Mouse (Mus musculus) neural tube, embryonic 11.5 days (tissue): ENCODE measurements at regions not wholly inside any gene's neighbourhood (a gene's known extent, or its start where the extent isn't known, plus 50 kb on each side); places are given as distances from the start of the nearest gene placed in this dataset.

ENCODE experiments used
- ATAC-seq: fragments of 200-750 bp; cut with Nextera tagmentation; 2 replicates; pipeline ENCODE4 v1.8.0; 2017; ENCODE audit warnings: moderate number of reproducible peaks, mild to moderate bottlenecking, moderate TSS enrichment, moderate library complexity; ENCODE audit not compliant: insufficient read depth, low FRiP score, low TSS enrichment
- DNase-seq: peaks from one replicate; pipeline ENCODE4 v3.0.0-alpha.2; 2015; ENCODE audit warnings: low spot score
- H3K27ac ChIP-seq: fragments of 300-500 bp; sonication (generic); 2 replicates; pipeline ENCODE4 v1.5.1; 2014; ENCODE audit warnings: low read depth, mild to moderate bottlenecking, low read length
- H3K27me3 ChIP-seq: fragments of 300-500 bp; sonication (generic); 2 replicates; pipeline ENCODE4 v1.6.1; 2014; ENCODE audit warnings: mild to moderate bottlenecking, low read length, mixed read lengths; ENCODE audit not compliant: control insufficient read depth, insufficient read depth
- H3K36me3 ChIP-seq: fragments of 300-500 bp; sonication (generic); 2 replicates; pipeline ENCODE4 v1.6.1; 2014; ENCODE audit warnings: mild to moderate bottlenecking, low read length, moderate library complexity, mixed read lengths; ENCODE audit not compliant: control insufficient read depth, insufficient read depth
- H3K4me1 ChIP-seq: fragments of 300-500 bp; sonication (generic); 2 replicates; pipeline ENCODE4 v1.6.1; 2014; ENCODE audit warnings: low read length, mixed read lengths; ENCODE audit not compliant: control insufficient read depth, insufficient read depth
- H3K4me2 ChIP-seq: fragments of 300-500 bp; sonication (generic); 2 replicates; pipeline ENCODE4 v1.6.1; 2014; ENCODE audit warnings: low read depth, mild to moderate bottlenecking, moderate library complexity
- H3K4me3 ChIP-seq: fragments of 300-500 bp; sonication (generic); 2 replicates; pipeline ENCODE4 v1.5.1; 2014; ENCODE audit warnings: low read depth, low read length
- H3K9ac ChIP-seq: fragments of 300-500 bp; sonication (generic); 2 replicates; pipeline ENCODE4 v1.6.1; 2014; ENCODE audit warnings: mild to moderate bottlenecking, low read length
- H3K9me3 ChIP-seq: fragments of 300-500 bp; sonication (generic); 2 replicates; pipeline ENCODE4 v1.6.1; 2016; ENCODE audit warnings: low read length; ENCODE audit not compliant: control insufficient read depth
- WGBS: fragments of 180-500 bp; shearing (Covaris S2); extraction: QIAGEN DNeasy Blood & Tissue Kit; methylation state at CpG from one replicate; pipeline ENCODE4 v1.1.7; 2014; 5-methylcytosine and 5-hydroxymethylcytosine counted together

- no peak overlapping the region for H3K4me3 ChIP-seq
- no peaks in the 10 kb centered on the region for H3K9me3 ChIP-seq
- no peak overlapping the region for H3K27ac ChIP-seq
- H3K4me1 ChIP-seq, result no peaks in the 10 kb centered on the region
- H3K9ac ChIP-seq, result no peak overlapping the region
- no peak for DNase-seq
- H3K27me3 ChIP-seq, result no peaks in the 10 kb centered on the region
- 94% methylated on average over 3 of the region's 3 CpGs for WGBS
- no peaks in the 10 kb centered on the region for H3K36me3 ChIP-seq
- H3K4me2 ChIP-seq, result no peak overlapping the region
- ATAC-seq, result no peak
Observed at GRCm38 (mm10) chr16:9462497-9462896, 532.9 kb downstream of the Grin2a start.

- DNase-seq, result no peak
- H3K27ac ChIP-seq, result no peak overlapping the region
- no peak overlapping the region for H3K4me3 ChIP-seq
- H3K36me3 ChIP-seq, result no peaks in the 10 kb centered on the region
- no peaks in the 10 kb centered on the region for H3K27me3 ChIP-seq
- ATAC-seq, result no peak
- H3K4me2 ChIP-seq, result no peak overlapping the region
- 72% methylated on average over 4 of the region's 4 CpGs for WGBS
- no peaks in the 10 kb centered on the region for H3K9me3 ChIP-seq
- no peaks in the 10 kb centered on the region for H3K4me1 ChIP-seq
- H3K9ac ChIP-seq, result no peak overlapping the region
Observed at GRCm38 (mm10) chr16:9469394-9469793, 526.0 kb downstream of the Grin2a start.

- DNase-seq (no peak), ATAC-seq (no peak)
- Histone ChIP-seq H3K4me1 (no peaks in the 10 kb centered on the region), H3K27me3 (no peaks in the 10 kb centered on the region), H3K27ac (no peak overlapping the region), H3K4me2 (no peak overlapping the region), H3K36me3 (no peaks in the 10 kb centered on the region), H3K9me3 (no peaks in the 10 kb centered on the region), H3K4me3 (no peak overlapping the region), H3K9ac (no peak overlapping the region)
- 65% methylated on average over 1 of the region's 1 CpGs for WGBS
Observed at GRCm38 (mm10) chr16:9485291-9485690, 510.1 kb downstream of the Grin2a start.

- Histone ChIP-seq H3K9me3 (no peaks in the 10 kb centered on the region), H3K36me3 (no peaks in the 10 kb centered on the region), H3K4me3 (no peak overlapping the region), H3K4me1 (no peaks in the 10 kb centered on the region), H3K27me3 (no peaks in the 10 kb centered on the region), H3K4me2 (no peak overlapping the region), H3K27ac (no peak overlapping the region), H3K9ac (no peak overlapping the region)
- 13% methylated on average over 2 of the region's 2 CpGs for WGBS
- DNase-seq (no peak), ATAC-seq (no peak)
Observed at GRCm38 (mm10) chr16:9498301-9498700, 497.1 kb downstream of the Grin2a start.

GRCm38 (mm10) chr16:9501713-9502112 lies 493.6 kb downstream of the Grin2a start:
- Histone ChIP-seq H3K27ac (no peak overlapping the region), H3K9ac (no peak overlapping the region), H3K27me3 (no peaks in the 10 kb centered on the region), H3K36me3 (no peaks in the 10 kb centered on the region), H3K9me3 (no peaks in the 10 kb centered on the region), H3K4me3 (no peak overlapping the region), H3K4me2 (no peak overlapping the region), H3K4me1 (no peaks in the 10 kb centered on the region)
- WGBS, result 68% methylated on average over 4 of the region's 4 CpGs
- ATAC-seq (no peak), DNase-seq (no peak)

- Histone ChIP-seq H3K4me2 (no peak overlapping the region), H3K9ac (no peak overlapping the region), H3K27me3 (no peaks in the 10 kb centered on the region), H3K4me1 (no peaks in the 10 kb centered on the region), H3K36me3 (no peaks in the 10 kb centered on the region), H3K27ac (no peak overlapping the region), H3K4me3 (no peak overlapping the region), H3K9me3 (no peaks in the 10 kb centered on the region)
- ATAC-seq (no peak), DNase-seq (no peak)
- 75% methylated on average over 1 of the region's 1 CpGs for WGBS
Observed at GRCm38 (mm10) chr16:9509666-9510065, 485.7 kb downstream of the Grin2a start.

- no peak overlapping the region for H3K4me2 ChIP-seq
- no peak overlapping the region for H3K4me3 ChIP-seq
- H3K36me3 ChIP-seq, result no peaks in the 10 kb centered on the region
- H3K27me3 ChIP-seq, result no peaks in the 10 kb centered on the region
- no peak overlapping the region for H3K9ac ChIP-seq
- no peaks in the 10 kb centered on the region for H3K4me1 ChIP-seq
- H3K9me3 ChIP-seq, result no peaks in the 10 kb centered on the region
- no peak overlapping the region for H3K27ac ChIP-seq
- no peak for ATAC-seq
- 53% methylated on average over 4 of the region's 4 CpGs for WGBS
- DNase-seq, result no peak
Observed at GRCm38 (mm10) chr16:9514538-9514937, 480.8 kb downstream of the Grin2a start.
